Mouse (Mus musculus): Measurements from ENCODE around the gene Gm6899. TPM values are rescaled to one million over a fixed set of nuclear protein-coding genes. Genes with fewer than 3 reads are reported as not detected.

Gm6899 gene
- total RNA-seq (2012; rRNA removed) = not detected in 2 replicates

DNA sequence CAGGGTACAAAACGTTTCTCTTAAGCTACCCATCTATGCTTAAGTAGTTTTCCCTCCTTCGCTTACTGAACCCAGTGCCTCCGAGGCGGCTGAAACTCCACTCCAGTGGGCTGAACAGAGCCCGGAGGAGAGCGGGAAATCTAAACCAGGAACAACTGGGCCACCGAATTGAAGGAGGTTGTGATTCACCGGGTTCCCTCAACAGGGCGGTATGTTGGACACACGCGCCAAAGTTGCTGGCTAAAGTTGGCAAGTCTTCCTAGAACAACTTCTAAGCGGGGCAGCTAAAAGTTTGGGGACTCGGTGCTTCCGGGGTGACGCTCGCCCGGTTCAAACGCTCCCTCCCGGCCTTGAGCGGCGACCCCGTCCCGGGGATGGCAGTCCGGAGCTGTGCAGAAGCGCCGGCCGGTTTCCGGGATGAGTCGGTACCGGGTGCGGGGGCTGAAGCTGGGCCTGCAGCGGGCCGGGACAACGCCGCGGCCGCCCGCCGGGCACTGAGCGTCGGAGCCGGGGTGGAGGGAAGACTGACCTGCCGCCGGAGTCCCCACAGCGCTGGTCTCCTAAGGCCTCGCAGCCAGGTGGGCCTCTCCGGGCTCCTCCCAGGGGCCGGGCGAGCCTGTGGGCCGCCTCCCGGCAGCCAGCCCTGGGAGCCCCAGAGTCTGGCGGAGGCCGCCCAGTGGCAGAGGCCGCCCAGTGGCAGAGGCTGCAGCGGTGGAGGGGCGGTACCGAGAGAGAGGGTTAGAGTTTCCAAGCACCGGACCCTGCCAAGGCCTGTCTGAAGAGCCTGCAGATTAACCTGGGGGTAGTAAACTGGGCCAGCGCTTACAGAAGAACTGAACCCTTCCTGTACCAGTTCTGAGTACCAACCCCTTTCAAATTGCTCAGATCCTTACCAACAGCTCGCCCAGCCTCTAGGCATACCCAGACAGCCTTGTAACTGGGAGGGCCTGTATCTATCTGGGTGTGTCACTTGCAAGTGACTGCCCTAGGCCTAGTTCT is at the start of gene Gm6899, which contains the start of gene Vrk2:
Gene Gm6899 (plus strand): TSS at position 181 of the 999 bp plus-strand sequence.
Gene Vrk2 (minus strand): TSS at position 939 of the 999 bp plus-strand sequence.
- no peaks in the 10 kb centered on the region for H3K36me3 ChIP-seq (ENCODE audit: control insufficient read depth, insufficient read depth, low read length, poor library complexity, severe bottlenecking)
- peak within 1 kb of the TSS; percentile 81 to 86 for H3K4me3 ChIP-seq (ENCODE audit: insufficient read depth in 1 of 2, low read depth in 1 of 2, low read length in 2 of 2, poor library complexity in 1 of 2, severe bottlenecking in 1 of 2)
- TF ChIP-seq ZC3H11A (IDR thresholded peaks at IDR 0.05; ENCODE audit: borderline replicate concordance, low read depth, low read length) (no peak), MAFK (IDR thresholded peaks at IDR 0.05; ENCODE audit: insufficient read depth, low read depth, low read length) (no peak), HCFC1 (IDR thresholded peaks at IDR 0.05; ENCODE audit: borderline replicate concordance, insufficient read depth, low read length) (no peak), ZNF384 (IDR thresholded peaks at IDR 0.05; ENCODE audit: low read depth, low read length) (no peak), CHD2 (IDR thresholded peaks at IDR 0.05; ENCODE audit: low read depth, low read length) (no peak)
- in situ Hi-C loops (cut with MboI; ENCODE audit: low sequenced_read_pairs in 2 of 2, unreplicated experiment in 2 of 2) = no loop called here
- DNase-seq (ENCODE audit: low read depth, low spot score) = peak; percentile 64
- H3K27ac ChIP-seq (ENCODE audit: insufficient read depth, low read depth, low read length, poor library complexity, severe bottlenecking) = no peak within 1 kb of the TSS
- H3K9ac ChIP-seq (ENCODE audit: insufficient read depth, low read depth, low read length, poor library complexity, severe bottlenecking) = peak within 1 kb of the TSS; percentile 82
- H3K9me3 ChIP-seq (ENCODE audit: control insufficient read depth, insufficient read depth, low read depth, low read length) = no peaks in the 10 kb centered on the region
- peaks cover 0 to 2% of the 10 kb centered on the region in 2 experiments; a peak in 2 of 4 replicates for H3K4me1 ChIP-seq (ENCODE audit: control insufficient read depth in 2 of 2, insufficient read depth in 2 of 2, low read length in 2 of 2, poor library complexity in 1 of 2)

DNA sequence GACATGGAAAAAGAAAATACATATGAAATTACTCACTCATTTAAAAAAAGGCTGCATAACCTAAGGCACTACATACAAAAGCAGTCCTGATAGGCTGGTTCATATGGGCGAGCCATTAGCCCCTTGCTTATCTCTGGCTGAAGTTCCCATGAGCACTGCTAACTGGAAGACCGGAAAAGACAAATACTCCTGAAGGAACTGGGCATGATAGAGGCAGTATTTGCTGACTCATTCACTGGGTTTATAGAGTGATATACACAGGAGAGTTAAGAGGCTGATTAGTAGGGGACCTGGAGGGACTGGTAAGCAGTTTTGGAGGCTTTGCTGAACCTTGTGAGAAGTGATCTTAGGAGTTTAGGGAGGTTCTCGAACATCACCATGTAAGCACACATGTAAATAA is 41.5 kb upstream of the Gm6899 start:
- TF ChIP-seq ZNF384 (IDR thresholded peaks at IDR 0.05; ENCODE audit: low read depth, low read length) (no peak), ZC3H11A (IDR thresholded peaks at IDR 0.05; ENCODE audit: borderline replicate concordance, low read depth, low read length) (no peak), CHD2 (IDR thresholded peaks at IDR 0.05; ENCODE audit: low read depth, low read length) (no peak), HCFC1 (IDR thresholded peaks at IDR 0.05; ENCODE audit: borderline replicate concordance, insufficient read depth, low read length) (no peak), MAFK (IDR thresholded peaks at IDR 0.05; ENCODE audit: insufficient read depth, low read depth, low read length) (no peak)
- H3K27ac ChIP-seq (ENCODE audit: insufficient read depth, low read depth, low read length, poor library complexity, severe bottlenecking) = no peak overlapping the region
- H3K9me3 ChIP-seq (ENCODE audit: control insufficient read depth, insufficient read depth, low read depth, low read length) = no peaks in the 10 kb centered on the region
- no peaks in the 10 kb centered on the region for H3K4me1 ChIP-seq (ENCODE audit: control insufficient read depth in 2 of 2, insufficient read depth in 2 of 2, low read length in 2 of 2, poor library complexity in 1 of 2)
- in situ Hi-C loops (cut with MboI; ENCODE audit: low sequenced_read_pairs in 2 of 2, unreplicated experiment in 2 of 2) = no loop called here
- no peaks in the 10 kb centered on the region for H3K36me3 ChIP-seq (ENCODE audit: control insufficient read depth, insufficient read depth, low read length, poor library complexity, severe bottlenecking)
- H3K4me3 ChIP-seq (ENCODE audit: insufficient read depth in 1 of 2, low read depth in 1 of 2, low read length in 2 of 2, poor library complexity in 1 of 2, severe bottlenecking in 1 of 2) = no peak overlapping the region
- DNase-seq (ENCODE audit: low read depth, low spot score) = no peak
- H3K9ac ChIP-seq (ENCODE audit: insufficient read depth, low read depth, low read length, poor library complexity, severe bottlenecking) = no peak overlapping the region

DNA sequence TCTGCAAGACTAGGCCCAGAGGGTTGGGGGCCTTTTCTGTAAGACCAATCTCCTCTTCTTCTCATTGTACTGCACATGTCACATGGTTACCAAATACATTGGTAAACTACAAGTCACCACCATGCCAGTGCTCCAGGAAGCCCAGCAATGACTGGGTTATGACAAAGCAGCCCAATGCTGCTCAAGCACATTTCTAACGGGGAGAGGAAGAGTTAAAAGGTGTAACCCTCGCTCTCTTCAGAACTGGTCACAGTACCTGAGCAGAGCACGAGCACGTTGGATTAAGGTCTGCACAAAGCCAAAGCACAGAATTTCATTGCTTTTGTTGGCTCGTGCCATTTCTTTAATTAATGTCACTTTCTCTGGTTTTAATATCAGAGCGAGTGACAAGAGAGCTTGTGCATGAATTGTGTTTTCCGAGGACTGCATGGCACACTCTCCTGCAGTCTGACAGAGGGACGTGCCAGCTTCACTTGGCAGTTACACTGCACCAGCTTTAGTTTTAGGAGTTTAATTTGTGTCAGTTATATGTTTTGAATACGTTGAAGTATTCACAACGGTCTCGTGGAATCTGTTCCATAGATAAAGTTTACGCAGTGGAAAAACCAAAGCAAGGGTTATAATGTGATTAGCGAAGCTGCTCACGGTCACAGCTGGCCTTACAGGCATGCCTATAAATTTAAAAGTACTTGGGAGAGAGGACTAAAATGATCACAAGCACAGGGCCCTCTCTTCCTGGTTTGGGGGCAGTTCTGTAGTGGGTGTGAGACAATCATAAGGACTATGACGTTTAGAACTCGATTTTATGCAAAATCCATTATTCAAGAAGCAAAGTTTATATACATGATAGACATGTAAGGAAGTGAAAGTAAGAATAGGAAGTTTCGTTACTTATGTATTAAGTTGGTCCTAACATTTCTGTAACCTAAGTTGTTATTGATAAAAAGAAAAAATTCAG is 7.4 kb upstream of the Gm6899 start:
- Histone ChIP-seq H3K9ac (ENCODE audit: insufficient read depth, low read depth, low read length, poor library complexity, severe bottlenecking) (no peak overlapping the region), H3K4me1 (ENCODE audit: control insufficient read depth in 2 of 2, insufficient read depth in 2 of 2, low read length in 2 of 2, poor library complexity in 1 of 2) (no peaks in the 10 kb centered on the region), H3K9me3 (ENCODE audit: control insufficient read depth, insufficient read depth, low read depth, low read length) (no peaks in the 10 kb centered on the region), H3K27ac (ENCODE audit: insufficient read depth, low read depth, low read length, poor library complexity, severe bottlenecking) (no peak overlapping the region), H3K36me3 (ENCODE audit: control insufficient read depth, insufficient read depth, low read length, poor library complexity, severe bottlenecking) (no peaks in the 10 kb centered on the region), H3K4me3 (ENCODE audit: insufficient read depth in 1 of 2, low read depth in 1 of 2, low read length in 2 of 2, poor library complexity in 1 of 2, severe bottlenecking in 1 of 2) (no peak overlapping the region)
- DNase-seq (ENCODE audit: low read depth, low spot score) = no peak
- in situ Hi-C loops (cut with MboI; ENCODE audit: low sequenced_read_pairs in 2 of 2, unreplicated experiment in 2 of 2) = no loop called here
- TF ChIP-seq ZC3H11A (IDR thresholded peaks at IDR 0.05; ENCODE audit: borderline replicate concordance, low read depth, low read length) = no peak
- TF ChIP-seq HCFC1 (IDR thresholded peaks at IDR 0.05; ENCODE audit: borderline replicate concordance, insufficient read depth, low read length) = no peak
- TF ChIP-seq CHD2 (IDR thresholded peaks at IDR 0.05; ENCODE audit: low read depth, low read length) = no peak
- TF ChIP-seq ZNF384 (IDR thresholded peaks at IDR 0.05; ENCODE audit: low read depth, low read length) = no peak
- TF ChIP-seq MAFK (IDR thresholded peaks at IDR 0.05; ENCODE audit: insufficient read depth, low read depth, low read length) = no peak

All from ES-E14 (cell line).